Mouse (Mus musculus) liver, embryonic 14.5 days (tissue): ENCODE data around the gene Lmntd1. TPM values are rescaled to one million over a fixed set of nuclear protein-coding genes. Genes with fewer than 3 reads are reported as not detected.

Source experiments
- ATAC-seq: fragments of 200-750 bp; cut with Nextera tagmentation; 2 replicates; pipeline ENCODE4 v1.8.0; 2017; ENCODE audit warnings: moderate number of reproducible peaks, mild to moderate bottlenecking, moderate library complexity; ENCODE audit not compliant: insufficient read depth
- DNase-seq, 3 experiments: peaks; one replicate each; pipeline ENCODE4 v3.0.0-alpha.2; 2012 to 2013; ENCODE audit warnings: low read depth in 3 of 3, low spot score in 3 of 3
- H3K27ac ChIP-seq: fragments of 300-500 bp; sonication (generic); 2 replicates; pipeline ENCODE4 v1.5.1; 2014; ENCODE audit warnings: moderate library complexity, mild to moderate bottlenecking, control low read depth, inconsistent platforms
- H3K27me3 ChIP-seq: fragments of 300-500 bp; sonication (generic); 2 replicates; pipeline ENCODE4 v1.6.1; 2014; ENCODE audit warnings: mild to moderate bottlenecking, low read length, moderate library complexity; ENCODE audit not compliant: control insufficient read depth, insufficient read depth
- H3K36me3 ChIP-seq: fragments of 300-500 bp; sonication (generic); replicated peaks from 2 replicates; pipeline ENCODE4 v1.6.1; 2014; ENCODE audit warnings: low read depth; ENCODE audit not compliant: control insufficient read depth, insufficient read depth
- H3K4me1 ChIP-seq, 2 experiments: fragments of 200-500 bp in 1 of 2; fragments of 300-500 bp in 1 of 2; sonication (generic) in 1 of 2; replicated peaks; 2 replicates each; pipeline ENCODE4 v1.6.1; 2012 to 2014; ENCODE audit warnings: antibody characterized with exemption in 1 of 2, inconsistent platforms in 1 of 2, low read length in 1 of 2; ENCODE audit not compliant: control insufficient read depth in 2 of 2, insufficient read depth in 2 of 2
- H3K4me2 ChIP-seq: fragments of 300-500 bp; sonication (generic); 2 replicates; pipeline ENCODE4 v1.6.1; 2014; ENCODE audit warnings: low read depth, mild to moderate bottlenecking, control low read depth, moderate library complexity
- H3K4me3 ChIP-seq, 2 experiments: fragments of 200-500 bp in 1 of 2; fragments of 300-500 bp in 1 of 2; sonication (generic) in 1 of 2; 2 replicates each; pipeline ENCODE4 v1.5.1; 2012 to 2014; ENCODE audit warnings: low read depth in 2 of 2, low read length in 2 of 2, mild to moderate bottlenecking in 2 of 2, control low read depth in 1 of 2, inconsistent platforms in 1 of 2, moderate library complexity in 1 of 2; ENCODE audit not compliant: insufficient read depth in 1 of 2
- H3K9ac ChIP-seq: fragments of 300-500 bp; sonication (generic); replicated peaks from 2 replicates; pipeline ENCODE4 v1.6.1; 2014; ENCODE audit warnings: mild to moderate bottlenecking, control low read depth, moderate library complexity
- H3K9me3 ChIP-seq: fragments of 300-500 bp; sonication (generic); 2 replicates; pipeline ENCODE4 v1.6.1; 2016; ENCODE audit warnings: low read length, mixed read lengths; ENCODE audit not compliant: control insufficient read depth
- CTCF ChIP-seq: IDR thresholded peaks from 2 replicates; pipeline ENCODE4 v1.5.1; 2016; ENCODE audit warnings: antibody characterized with exemption, low read depth, control low read depth
- EP300 ChIP-seq: IDR thresholded peaks from 2 replicates; pipeline ENCODE4 v1.6.1; 2016; ENCODE audit warnings: antibody characterized with exemption, low read depth
- WGBS: fragments of 180-500 bp; shearing (Covaris S2); extraction: QIAGEN DNeasy Blood & Tissue Kit; methylation state at CpG from one replicate; pipeline ENCODE4 v1.1.7; 2014; ENCODE audit not compliant: insufficient replicate concordance; 5-methylcytosine and 5-hydroxymethylcytosine counted together
- polyA plus RNA-seq, 2 experiments: library from polyadenylated mRNA; depleted of rRNA in 1 of 2; stranded (reverse) in 1 of 2; unstranded in 1 of 2; fragments of >200 nt; fragmentation: Nextera tagmentation in 1 of 2; extraction: Ambion mirVana in 1 of 2; gene quantifications; 2 replicates each; pipeline versions ENCODE4 v1.2.1 to v1.2.3; 2012 to 2014

Lmntd1 gene
- polyA plus RNA-seq, 2 experiments: 0.02 TPM; not detected in 1

GRCm38 (mm10) chr6:145448361-145448760 is 165.8 kb downstream of the Lmntd1 start:
- Histone ChIP-seq H3K9me3 (no peaks in the 10 kb centered on the region), H3K4me2 (no peak overlapping the region), H3K27ac (no peak overlapping the region), H3K36me3 (no peaks in the 10 kb centered on the region), H3K4me3 (no peak overlapping the region), H3K27me3 (no peaks in the 10 kb centered on the region), H3K4me1 (no peaks in the 10 kb centered on the region), H3K9ac (no peak overlapping the region)
- ATAC-seq: no peak
- TF ChIP-seq EP300: no peak
- TF ChIP-seq CTCF: no peak
- DNase-seq: no peak
- WGBS: 37% methylated on average over 2 of the region's 2 CpGs

GRCm38 (mm10) chr6:145445811-145446500 is 168.2 kb downstream of the Lmntd1 start:
- TF ChIP-seq EP300 (no peak), CTCF (no peak)

DNA sequence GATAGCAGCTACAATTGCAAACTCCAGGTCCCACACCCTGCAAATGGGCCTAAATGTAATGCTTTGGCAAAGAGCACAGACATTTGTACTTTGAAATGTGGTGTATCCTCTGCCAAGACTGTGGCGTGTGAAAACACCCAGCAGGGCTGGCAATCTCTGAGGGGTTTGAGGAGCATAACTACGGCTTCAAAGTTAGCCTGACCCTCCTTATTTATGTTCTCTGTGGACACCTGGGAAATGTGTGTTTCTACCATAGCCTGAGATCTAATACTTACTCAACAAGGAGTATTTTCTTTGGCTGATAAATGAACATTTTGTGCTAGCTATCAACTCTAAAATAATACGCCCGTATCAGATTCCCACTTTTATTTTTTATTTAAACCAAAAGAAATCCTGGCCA is 168.7 kb downstream of the Lmntd1 start:
- Histone ChIP-seq H3K4me3 (no peak overlapping the region), H3K4me1 (no peaks in the 10 kb centered on the region), H3K9me3 (no peaks in the 10 kb centered on the region), H3K4me2 (no peak overlapping the region), H3K36me3 (no peaks in the 10 kb centered on the region), H3K9ac (no peak overlapping the region), H3K27me3 (no peaks in the 10 kb centered on the region), H3K27ac (no peak overlapping the region)
- WGBS: 64% methylated on average over 4 of the region's 4 CpGs
- no peak for ATAC-seq
- TF ChIP-seq CTCF: no peak
- no peak for TF ChIP-seq EP300
- no peak for DNase-seq

More at GRCm38 (mm10) chr6:145445811-145446500, 168.2 kb downstream of the Lmntd1 start:
- H3K4me3 ChIP-seq: no peak overlapping the region
- H3K9me3 ChIP-seq: no peaks in the 10 kb centered on the region
- 55% methylated on average over 8 of the region's 8 CpGs for WGBS
- no peak for DNase-seq
- no peak for ATAC-seq
- H3K4me1 ChIP-seq: no peaks in the 10 kb centered on the region
- H3K27ac ChIP-seq: no peak overlapping the region
- H3K36me3 ChIP-seq: no peaks in the 10 kb centered on the region
- H3K4me2 ChIP-seq: no peak overlapping the region
- H3K9ac ChIP-seq: no peak overlapping the region
- H3K27me3 ChIP-seq: no peaks in the 10 kb centered on the region

DNA sequence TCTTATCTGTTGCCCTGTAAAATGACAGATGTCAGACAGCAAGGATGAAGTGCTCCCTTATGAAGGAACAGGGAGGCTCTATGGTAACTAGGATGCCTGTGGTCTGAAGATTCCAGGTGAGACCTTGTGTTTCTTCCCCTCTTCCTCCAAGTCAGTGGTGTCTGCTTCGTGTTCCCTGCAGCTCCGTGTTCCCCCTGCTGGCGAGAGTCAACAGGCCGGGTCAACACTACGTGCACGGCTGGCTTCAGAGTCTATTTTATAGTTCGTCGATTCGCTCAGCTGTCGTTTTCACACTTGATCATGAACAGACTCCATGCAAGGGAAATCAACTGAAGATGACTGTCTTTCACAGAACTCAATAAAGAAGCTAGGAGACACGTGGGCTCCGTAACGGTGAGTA is 171.3 kb downstream of the Lmntd1 start:
- no peak overlapping the region for H3K27ac ChIP-seq
- H3K9me3 ChIP-seq: no peaks in the 10 kb centered on the region
- no peak overlapping the region for H3K4me2 ChIP-seq
- no peaks in the 10 kb centered on the region for H3K36me3 ChIP-seq
- ATAC-seq (no peak), DNase-seq (no peak)
- H3K4me1 ChIP-seq: no peaks in the 10 kb centered on the region
- no peak for TF ChIP-seq EP300
- peak; percentile 52 for TF ChIP-seq CTCF
- 55% methylated on average over 13 of the region's 13 CpGs for WGBS
- no peaks in the 10 kb centered on the region for H3K27me3 ChIP-seq
- H3K4me3 ChIP-seq: no peak overlapping the region
- H3K9ac ChIP-seq: no peak overlapping the region

DNA sequence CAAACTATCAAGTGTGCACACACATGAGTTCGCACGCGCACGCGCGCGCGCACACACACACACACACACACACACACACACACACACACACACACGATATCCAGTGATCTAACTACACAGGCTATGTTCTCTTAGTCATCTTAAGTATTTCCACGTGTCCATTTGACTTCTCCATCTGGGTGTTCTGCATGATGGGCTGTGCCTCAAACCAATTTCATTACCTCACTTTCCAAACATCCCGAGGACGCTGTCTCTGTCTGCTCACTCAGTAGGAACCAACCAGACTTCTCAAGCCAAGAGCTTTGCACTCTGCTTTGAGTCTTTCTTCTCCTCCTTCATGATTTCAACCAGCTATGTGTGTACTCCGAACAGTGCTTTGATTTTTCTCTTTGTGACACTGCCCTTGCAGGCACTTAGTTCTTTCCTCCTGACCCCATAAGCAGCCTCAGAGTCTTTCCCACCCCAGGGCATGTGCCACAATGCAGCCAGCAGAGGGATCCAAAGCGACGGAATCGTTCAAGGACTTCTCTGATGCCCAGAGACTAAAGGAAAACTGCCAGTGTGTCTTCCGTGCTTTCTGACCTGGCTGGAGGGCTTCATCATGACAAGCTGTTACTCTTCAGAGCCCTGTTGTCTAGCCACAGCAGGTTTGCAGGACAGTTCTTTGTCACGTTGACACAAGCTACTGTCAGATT is 172.6 kb downstream of the Lmntd1 start:
- DNase-seq: no peak
- Histone ChIP-seq H3K9ac (no peak overlapping the region), H3K27ac (no peak overlapping the region)

More for the DNA sequence above, 172.6 kb downstream of the Lmntd1 start:
- ATAC-seq: no peak
- Histone ChIP-seq H3K4me2 (no peak overlapping the region), H3K9me3 (no peaks in the 10 kb centered on the region), H3K27me3 (no peaks in the 10 kb centered on the region), H3K4me3 (no peak overlapping the region), H3K4me1 (no peaks in the 10 kb centered on the region), H3K36me3 (no peaks in the 10 kb centered on the region)
- WGBS: 65% methylated on average over 18 of the region's 18 CpGs
- TF ChIP-seq EP300: no peak
- peak; percentile 49 for TF ChIP-seq CTCF
